In the genomic region with DNA sequence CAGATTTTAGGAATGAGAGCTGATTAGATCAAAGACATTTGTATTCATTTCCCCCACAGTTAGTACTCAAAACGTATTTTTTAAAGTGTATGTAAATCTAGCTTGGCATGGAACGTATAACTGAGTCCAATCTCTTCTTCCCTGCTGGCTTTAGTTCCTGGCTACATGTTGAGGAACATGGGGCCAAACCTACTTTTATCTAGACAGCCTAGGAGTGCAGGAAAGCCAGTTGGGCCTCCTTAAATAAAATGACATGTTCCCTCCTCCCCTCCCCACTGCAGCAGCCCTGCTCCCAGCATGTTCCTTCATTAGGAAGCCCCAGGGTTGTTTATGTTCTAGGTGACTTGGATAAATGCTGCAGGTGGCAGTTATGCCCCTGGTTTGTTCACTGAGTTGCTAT, we compare ENCODE assay signal across 24 mouse cellular contexts.
A peak's percentile ranks its signal among the peaks of the same experiment; 100 is the strongest.
DNase-seq lines count a peak whose midpoint lies in the region; ATAC-seq lines count a peak whose summit lies in the region.
"Had no signal": no experiment of that assay in that cellular context is flagged by ENCODE, and none has a peak within 500 bp of the region (broad histone marks: within the 10 kb centered on the region; RNA-seq: fewer than 3 reads in every experiment).

No protein-coding gene starts in this region.

- no peak overlapping the region for H3K9ac ChIP-seq in midbrain, embryonic 11.5 days (ENCODE audit: low read length)
- H3K9ac ChIP-seq: embryonic facial prominence, embryonic 15.5 days; heart, embryonic 15.5 days; liver, embryonic 15.5 days; lung, embryonic 15.5 days had no signal

- H3K4me1 ChIP-seq in midbrain, embryonic 11.5 days (ENCODE audit: control insufficient read depth, insufficient read depth, low read length) = no peaks in the 10 kb centered on the region
- no peaks in the 10 kb centered on the region for H3K4me1 ChIP-seq in midbrain, embryonic 10.5 days
- H3K4me1 ChIP-seq: embryonic facial prominence, embryonic 15.5 days; heart, embryonic 15.5 days; limb, embryonic 10.5 days; liver, embryonic 15.5 days; lung, embryonic 15.5 days; megakaryocyte, embryonic 14.5 days had no signal

- no peak overlapping the region for H3K4me2 ChIP-seq in midbrain, embryonic 11.5 days
- H3K4me2 ChIP-seq: embryonic facial prominence, embryonic 15.5 days; heart, embryonic 15.5 days; liver, embryonic 15.5 days; lung, embryonic 15.5 days had no signal

- WGBS in midbrain, embryonic 11.5 days = 75% methylated on average over 2 of the region's 2 CpGs
- WGBS in midbrain, embryonic 10.5 days = 71% methylated on average over 2 of the region's 2 CpGs

- H3K36me3 ChIP-seq in midbrain, embryonic 11.5 days (ENCODE audit: control insufficient read depth, insufficient read depth, low read length) = no peaks in the 10 kb centered on the region
- no peaks in the 10 kb centered on the region for H3K36me3 ChIP-seq in midbrain, embryonic 10.5 days
- H3K36me3 ChIP-seq: embryonic facial prominence, embryonic 15.5 days; heart, embryonic 15.5 days; limb, embryonic 10.5 days; liver, embryonic 15.5 days; lung, embryonic 15.5 days had no signal

- no peaks in the 10 kb centered on the region for H3K27me3 ChIP-seq in midbrain, embryonic 11.5 days (ENCODE audit: control insufficient read depth, insufficient read depth, low read length)
- H3K27me3 ChIP-seq in midbrain, embryonic 10.5 days (ENCODE audit: low read depth, poor library complexity, severe bottlenecking) = no peaks in the 10 kb centered on the region
- H3K27me3 ChIP-seq: embryonic facial prominence, embryonic 15.5 days; heart, embryonic 15.5 days; liver, embryonic 15.5 days; lung, embryonic 15.5 days; megakaryocyte, embryonic 14.5 days had no signal

- DNase-seq in cerebellum, postnatal 14 days = no peak
- peak; percentile 37 for DNase-seq in heart, adult 11 months
- no peak for DNase-seq in heart, postnatal 4 days
- peak; percentile 28 for DNase-seq in midbrain, embryonic 11.5 days (ENCODE audit: low spot score, missing footprints)
- no peak for DNase-seq in midbrain, embryonic 10.5 days (ENCODE audit: low spot score)
- DNase-seq in urinary bladder, postnatal 4 days (ENCODE audit: low spot score in 2 of 2) = no peak
- DNase-seq: adrenal gland, postnatal 10 days; gastrocnemius, postnatal 36 days; heart, postnatal 36 days; kidney, adult 18-20 months; kidney, postnatal 4 days; liver; lung, postnatal 36 days; right cerebral cortex, postnatal 25 days; spleen, adult 18-20 months; thymus, postnatal 14 days had no signal

- H3K9me3 ChIP-seq in midbrain, embryonic 11.5 days (ENCODE audit: control insufficient read depth, low read length) = no peaks in the 10 kb centered on the region
- no peaks in the 10 kb centered on the region for H3K9me3 ChIP-seq in midbrain, embryonic 10.5 days (replicated peaks)
- H3K9me3 ChIP-seq: embryonic facial prominence, embryonic 15.5 days; heart, embryonic 15.5 days; limb, embryonic 10.5 days; liver, embryonic 15.5 days; lung, embryonic 15.5 days had no signal

- H3K27ac ChIP-seq in midbrain, embryonic 11.5 days (ENCODE audit: low read depth, low read length) = no peak overlapping the region
- H3K27ac ChIP-seq in midbrain, embryonic 10.5 days (replicated peaks) = no peak overlapping the region
- H3K27ac ChIP-seq: embryonic facial prominence, embryonic 15.5 days; heart, embryonic 15.5 days; limb, embryonic 10.5 days; liver, embryonic 15.5 days; lung, embryonic 15.5 days had no signal

- no peak overlapping the region for H3K4me3 ChIP-seq in midbrain, embryonic 11.5 days (ENCODE audit: low read depth, low read length)
- H3K4me3 ChIP-seq in midbrain, embryonic 10.5 days = no peak overlapping the region
- H3K4me3 ChIP-seq: embryonic facial prominence, embryonic 15.5 days; heart, embryonic 15.5 days; limb, embryonic 10.5 days; liver, embryonic 15.5 days; lung, embryonic 15.5 days; megakaryocyte, embryonic 14.5 days had no signal

- ATAC-seq in cerebellum, adult (ENCODE audit: insufficient number of reproducible peaks, low FRiP score, low TSS enrichment) = 0 out of 2 replicates have a peak, but pooled peaks have one; percentile 18
- ATAC-seq in midbrain, embryonic 11.5 days (ENCODE audit: low FRiP score) = no peak
- ATAC-seq: inflammation-experienced regulatory T-cells, adult 6 months had no signal

Comparison
In these comparisons a context has a peak if more than half of its experiments do, and no peak if none do; other contexts are left out.
1. DNase-seq: peak in heart, adult 11 months (single experiment) and midbrain, embryonic 11.5 days (single experiment); none in cerebellum, postnatal 14 days (0 of 2), heart, postnatal 4 days (single experiment), midbrain, embryonic 10.5 days (single experiment) and urinary bladder, postnatal 4 days (0 of 2).